Mouse (Mus musculus) naive thymus-derived CD4-positive, alpha-beta T cell, adult 2 months (primary cell): ENCODE data around the gene Afp.
A peak's percentile ranks its signal among the peaks of the same experiment; 100 is the strongest.

Experiments
- DNase-seq: peaks from one replicate; pipeline ENCODE4 v3.0.0-alpha.2; 2011; ENCODE audit warnings: low read depth

The Afp gene

GRCm38 (mm10) chr5:90490518-90490917 is at the start of gene Afp:
Gene Afp, plus strand, starts transcription at chr5:90490737.
- DNase-seq: no peak

- no peak for DNase-seq
These were observed 43.0 kb upstream of the Afp start for GRCm38 (mm10) chr5:90447577-90447976.

- no peak for DNase-seq
These were observed 40.6 kb upstream of the Afp start for GRCm38 (mm10) chr5:90449961-90450360.

DNA sequence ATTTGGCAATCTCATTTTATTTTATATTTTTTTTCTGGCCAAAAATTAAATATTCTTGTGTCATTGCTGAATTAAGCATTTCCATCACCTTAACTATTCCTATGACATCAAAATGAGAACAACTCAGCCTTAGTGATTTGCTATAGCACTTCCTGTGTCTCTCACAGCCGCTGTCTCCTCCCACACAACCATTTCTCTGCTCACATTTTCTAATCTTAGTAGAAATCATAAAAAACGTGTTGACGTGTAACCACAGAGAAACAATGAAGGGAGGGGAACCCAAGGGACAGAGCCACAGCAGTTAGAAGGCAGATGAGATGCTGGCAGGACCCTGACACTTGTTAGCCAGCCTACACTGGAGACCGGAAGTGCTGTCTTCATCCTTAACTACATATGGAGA is 37.8 kb upstream of the Afp start:
- peak; percentile 60 for DNase-seq

DNA sequence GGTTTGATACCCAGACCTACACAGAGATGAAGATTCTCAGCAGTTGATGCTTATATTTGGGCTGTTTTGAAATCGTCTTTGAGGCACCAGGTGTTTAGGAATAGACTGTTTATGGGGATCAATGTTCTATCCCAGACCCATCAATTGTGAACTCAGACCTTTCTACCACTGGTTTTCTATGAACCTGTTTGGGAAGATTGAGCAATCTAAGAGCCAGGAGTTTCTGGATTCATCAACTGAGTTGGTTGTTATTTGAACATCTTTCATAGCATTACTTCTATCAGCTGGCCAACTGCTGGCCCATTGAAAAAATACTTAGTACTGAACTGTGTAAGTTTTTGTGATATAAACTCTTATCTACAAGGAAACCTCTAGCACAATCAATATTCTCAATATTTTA is 33.3 kb upstream of the Afp start:
- no peak for DNase-seq

DNA sequence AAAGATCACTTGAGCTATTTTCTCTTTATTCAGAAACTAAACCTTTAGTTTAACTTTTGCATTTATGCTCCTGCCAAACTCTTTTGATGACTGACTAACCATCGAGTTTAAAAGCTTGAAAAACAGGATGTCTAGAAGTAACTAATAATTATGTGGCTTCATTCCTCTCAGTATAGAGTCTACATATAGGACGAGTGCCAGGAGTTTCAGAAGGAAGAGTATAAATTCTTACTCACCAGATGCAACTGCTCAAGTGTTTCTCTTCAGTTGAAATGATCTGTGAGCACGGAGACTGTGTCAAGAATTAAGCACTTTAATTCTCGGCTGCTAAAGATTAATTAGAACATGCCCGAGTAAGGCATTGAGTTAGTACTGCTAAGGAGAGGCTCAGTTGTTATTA is 31.8 kb upstream of the Afp start:
- DNase-seq: no peak

DNA sequence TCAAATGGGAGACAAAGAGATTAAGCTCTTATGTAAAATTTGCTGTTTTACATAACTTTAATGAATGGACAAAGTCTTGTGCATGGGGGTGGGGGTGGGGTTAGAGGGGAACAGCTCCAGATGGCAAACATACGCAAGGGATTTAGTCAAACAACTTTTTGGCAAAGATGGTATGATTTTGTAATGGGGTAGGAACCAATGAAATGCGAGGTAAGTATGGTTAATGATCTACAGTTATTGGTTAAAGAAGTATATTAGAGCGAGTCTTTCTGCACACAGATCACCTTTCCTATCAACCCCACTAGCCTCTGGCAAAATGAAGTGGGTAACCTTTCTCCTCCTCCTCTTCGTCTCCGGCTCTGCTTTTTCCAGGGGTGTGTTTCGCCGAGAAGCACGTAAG is 29.9 kb upstream of the Afp start, which contains the start of gene Alb:
Alb (plus strand) TSS at position 279 of the 400 bp plus-strand sequence.
- no peak for DNase-seq

- DNase-seq: no peak
These were observed 23.7 kb upstream of the Afp start for GRCm38 (mm10) chr5:90466806-90467205.

DNA sequence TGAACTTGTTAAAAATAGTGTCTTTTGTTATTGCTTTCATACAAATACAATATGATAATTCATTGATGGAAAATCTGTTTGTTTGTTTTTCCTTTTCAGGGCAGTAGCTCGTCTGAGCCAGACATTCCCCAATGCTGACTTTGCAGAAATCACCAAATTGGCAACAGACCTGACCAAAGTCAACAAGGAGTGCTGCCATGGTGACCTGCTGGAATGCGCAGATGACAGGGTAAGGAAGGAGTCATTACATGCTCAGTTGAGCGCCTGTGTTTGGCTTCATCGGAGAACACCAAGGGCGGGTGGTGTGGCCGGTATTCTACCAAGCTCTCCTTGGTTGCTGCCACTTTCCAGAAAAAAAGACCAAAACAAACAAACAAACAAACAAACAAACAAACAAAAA is 23.3 kb upstream of the Afp start:
- DNase-seq: no peak

DNA sequence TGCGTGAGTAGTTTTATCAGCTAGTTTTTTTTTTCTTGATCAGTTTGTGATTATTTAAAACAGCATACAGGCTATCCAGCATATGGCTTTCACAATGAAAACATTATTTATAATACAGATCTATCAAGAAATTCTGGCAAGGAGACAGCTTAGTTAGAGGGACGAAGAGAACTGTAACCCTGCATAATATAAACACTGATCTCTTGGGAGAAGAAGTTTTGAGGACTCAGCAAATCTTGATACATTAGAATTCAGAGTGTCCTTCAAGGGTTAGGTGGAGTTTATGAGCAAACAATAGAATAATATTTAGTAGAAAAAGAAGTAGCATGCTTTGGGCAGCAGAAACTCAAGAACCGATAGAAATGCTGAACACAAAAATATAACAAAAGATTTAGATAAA is 19.7 kb upstream of the Afp start:
- DNase-seq: no peak

- no peak for DNase-seq
These were observed 16.6 kb upstream of the Afp start for GRCm38 (mm10) chr5:90473902-90474301.

DNA sequence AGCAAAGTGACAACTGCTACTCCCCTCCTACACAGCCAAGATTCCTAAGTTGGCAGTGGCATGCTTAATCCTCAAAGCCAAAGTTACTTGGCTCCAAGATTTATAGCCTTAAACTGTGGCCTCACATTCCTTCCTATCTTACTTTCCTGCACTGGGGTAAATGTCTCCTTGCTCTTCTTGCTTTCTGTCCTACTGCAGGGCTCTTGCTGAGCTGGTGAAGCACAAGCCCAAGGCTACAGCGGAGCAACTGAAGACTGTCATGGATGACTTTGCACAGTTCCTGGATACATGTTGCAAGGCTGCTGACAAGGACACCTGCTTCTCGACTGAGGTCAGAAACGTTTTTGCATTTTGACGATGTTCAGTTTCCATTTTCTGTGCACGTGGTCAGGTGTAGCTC is 16.2 kb upstream of the Afp start:
- no peak for DNase-seq

DNA sequence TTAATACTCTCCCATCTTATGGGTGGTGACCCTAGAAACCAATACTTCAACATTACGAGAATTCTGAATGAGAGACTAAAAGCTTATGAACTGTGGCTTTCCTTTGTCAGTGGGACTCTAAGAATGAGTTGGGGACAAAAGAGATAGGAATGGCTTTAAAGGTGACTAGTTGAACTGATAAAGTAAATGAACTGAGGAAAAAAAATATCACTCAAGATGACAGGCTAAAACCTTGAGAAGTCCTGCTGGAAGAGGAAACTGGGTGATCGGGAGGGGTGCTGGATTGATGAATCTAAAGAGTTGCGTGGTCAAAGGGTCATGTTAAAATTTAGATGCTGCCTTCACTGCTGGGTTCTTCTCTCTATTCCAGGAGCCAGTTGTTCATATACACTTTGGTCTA is 13.8 kb upstream of the Afp start:
- no peak for DNase-seq

DNA sequence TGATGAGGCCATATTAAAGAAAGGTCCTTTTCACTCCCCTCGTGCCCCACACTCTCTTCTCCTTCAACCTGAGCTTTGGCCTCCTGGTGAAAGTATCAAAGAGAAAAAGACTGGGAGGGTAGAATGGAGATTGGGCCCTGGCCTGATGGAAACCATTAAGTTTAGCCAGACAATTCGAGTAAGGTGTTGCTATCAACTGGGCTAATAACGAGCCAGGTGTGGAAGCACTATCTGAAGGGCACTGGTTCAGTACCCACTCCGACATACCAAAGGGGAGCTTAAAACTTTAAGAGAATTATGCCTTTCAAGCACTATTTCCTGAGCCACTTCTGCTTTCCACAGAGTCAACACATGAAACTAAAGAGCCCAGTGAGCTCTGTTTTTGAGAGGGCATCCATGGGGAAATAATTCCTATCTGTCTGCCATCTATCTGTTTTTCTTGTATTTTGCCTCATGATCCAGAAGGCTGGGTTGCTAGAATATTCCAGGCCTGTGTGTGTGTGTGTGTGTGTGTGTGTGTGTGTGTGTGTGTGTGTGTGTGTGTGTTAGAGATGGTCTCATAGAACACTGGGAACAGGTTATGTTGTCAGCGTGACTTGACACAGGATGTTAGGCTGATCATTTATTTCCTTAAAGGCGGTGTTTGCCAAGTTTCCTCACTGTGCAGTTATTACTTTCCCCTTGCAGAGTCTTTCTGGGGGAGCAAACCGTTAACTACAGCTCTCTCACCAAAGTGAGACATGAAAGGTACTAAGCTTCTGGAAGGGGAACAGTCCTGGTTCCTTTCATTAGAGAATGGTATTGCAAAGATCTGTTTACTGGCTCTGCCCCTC is 13.0 kb upstream of the Afp start:
- no peak for DNase-seq

GRCm38 (mm10) chr5:90478886-90479285 is 11.7 kb upstream of the Afp start:
- DNase-seq: no peak

DNA sequence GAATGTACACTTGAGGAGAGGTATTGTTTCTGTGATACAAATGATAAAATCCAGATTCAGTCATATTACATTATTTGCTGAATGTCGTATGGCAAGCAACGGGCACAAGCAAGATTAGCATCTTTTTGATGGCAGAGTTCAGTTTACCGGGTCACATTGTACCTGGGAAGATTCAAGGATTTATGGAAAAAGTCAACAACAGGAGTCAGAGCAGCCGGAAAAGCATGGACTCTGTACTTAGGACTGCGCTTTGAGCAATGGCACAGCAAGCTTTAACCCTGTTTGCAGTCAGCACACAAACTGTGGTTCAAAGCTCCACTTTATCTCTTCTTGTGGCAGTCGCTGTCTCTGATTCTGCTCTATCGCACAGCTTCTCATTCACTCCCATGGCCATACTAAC is 4.9 kb upstream of the Afp start:
- DNase-seq: no peak

- no peak for DNase-seq
These were observed 2.2 kb upstream of the Afp start for GRCm38 (mm10) chr5:90488323-90488722.

DNA sequence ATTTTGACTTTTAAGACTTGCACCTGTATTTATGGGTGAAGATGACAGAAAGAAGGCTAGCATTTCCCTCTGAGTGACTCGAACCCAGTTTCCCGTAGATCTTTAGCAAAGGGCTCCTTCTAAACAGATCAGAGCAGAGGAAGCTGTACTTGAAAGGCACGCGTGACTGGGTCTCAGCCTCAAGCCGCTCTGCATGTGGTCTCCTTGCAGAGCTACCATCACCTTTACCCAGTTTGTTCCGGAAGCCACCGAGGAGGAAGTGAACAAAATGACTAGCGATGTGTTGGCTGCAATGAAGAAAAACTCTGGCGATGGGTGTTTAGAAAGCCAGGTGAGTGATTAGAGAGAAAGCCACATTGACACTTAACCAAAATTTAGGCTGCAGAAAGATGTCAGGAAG is 1.9 kb downstream of the Afp start:
- DNase-seq: peak; percentile 77

DNA sequence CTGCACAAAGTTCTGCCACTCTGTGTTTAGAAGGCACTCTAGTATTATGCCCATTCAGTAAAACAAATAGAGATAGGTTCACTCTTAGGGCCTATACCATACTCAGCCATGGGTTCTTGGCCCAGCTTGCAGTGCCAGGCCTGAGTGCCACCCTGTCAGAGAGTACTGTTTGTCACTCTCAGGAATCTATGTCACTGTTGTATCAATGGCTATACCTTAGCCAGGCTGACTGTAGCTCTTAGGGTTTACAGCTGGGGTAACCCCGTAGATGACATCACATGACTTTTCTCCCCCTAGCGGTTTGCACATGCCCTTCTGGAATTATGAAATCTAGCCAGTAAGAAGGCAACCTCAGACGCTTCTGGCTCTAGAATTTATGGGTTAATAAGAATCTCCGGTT is 3.8 kb downstream of the Afp start:
- no peak for DNase-seq

DNA sequence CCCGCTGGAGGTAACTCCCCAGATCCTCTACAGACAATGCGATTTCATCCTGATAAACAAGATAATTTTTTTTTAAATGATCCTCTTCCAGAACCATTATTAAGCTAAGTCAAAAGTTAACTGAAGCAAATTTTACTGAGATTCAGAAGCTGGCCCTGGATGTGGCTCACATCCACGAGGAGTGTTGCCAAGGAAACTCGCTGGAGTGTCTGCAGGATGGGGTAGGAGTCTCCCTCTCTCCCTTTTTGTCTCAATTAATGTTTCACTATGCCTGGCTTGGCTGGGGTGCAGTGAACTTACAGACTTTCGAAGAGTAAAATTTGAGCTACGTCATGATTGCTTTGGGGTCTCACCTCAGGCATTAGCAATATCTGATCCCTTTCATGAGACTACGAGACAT is 9.0 kb downstream of the Afp start:
- DNase-seq: no peak

DNA sequence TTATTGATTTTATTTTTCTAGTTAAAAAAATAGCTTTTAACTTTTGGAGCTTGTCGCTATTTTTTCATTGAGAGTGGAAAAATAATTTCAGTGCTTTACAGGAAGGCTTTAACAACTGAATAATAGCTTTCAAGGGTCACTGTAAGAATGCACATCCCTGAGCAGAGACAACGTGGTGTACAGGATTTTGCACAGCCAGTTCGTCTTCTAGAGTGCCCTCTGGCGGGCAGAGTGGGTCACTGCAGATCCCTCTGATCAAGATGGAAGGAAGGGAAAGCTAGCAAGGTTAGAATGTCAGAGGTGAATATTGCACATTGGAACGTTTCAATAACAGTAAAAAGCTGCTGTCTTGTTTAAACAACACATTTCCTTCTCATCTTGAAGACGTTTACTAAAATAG is 10.2 kb downstream of the Afp start:
- DNase-seq: peak; percentile 83

GRCm38 (mm10) chr5:90501752-90502151 is 11.2 kb downstream of the Afp start:
- DNase-seq: no peak

DNA sequence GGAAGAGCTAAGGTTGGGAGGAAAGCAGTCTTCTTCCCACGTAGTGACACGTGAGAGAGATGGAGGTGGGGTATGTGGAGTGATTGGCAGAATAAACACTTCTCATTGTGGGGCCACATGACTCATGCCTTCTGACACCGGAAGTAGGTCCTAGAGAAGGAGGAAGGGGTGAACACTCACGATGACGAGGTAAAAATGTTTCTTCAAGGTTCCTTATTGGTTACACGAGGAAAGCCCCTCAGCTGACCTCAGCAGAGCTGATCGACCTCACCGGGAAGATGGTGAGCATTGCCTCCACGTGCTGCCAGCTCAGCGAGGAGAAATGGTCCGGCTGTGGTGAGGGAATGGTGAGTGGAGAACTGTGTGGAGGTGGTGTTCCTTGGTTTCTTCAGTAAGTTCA is 14.2 kb downstream of the Afp start:
- no peak for DNase-seq

GRCm38 (mm10) chr5:90506507-90506906 is 16.0 kb downstream of the Afp start:
- no peak for DNase-seq
